ENCODE assay signal across 8 mouse cellular contexts in the genomic region with DNA sequence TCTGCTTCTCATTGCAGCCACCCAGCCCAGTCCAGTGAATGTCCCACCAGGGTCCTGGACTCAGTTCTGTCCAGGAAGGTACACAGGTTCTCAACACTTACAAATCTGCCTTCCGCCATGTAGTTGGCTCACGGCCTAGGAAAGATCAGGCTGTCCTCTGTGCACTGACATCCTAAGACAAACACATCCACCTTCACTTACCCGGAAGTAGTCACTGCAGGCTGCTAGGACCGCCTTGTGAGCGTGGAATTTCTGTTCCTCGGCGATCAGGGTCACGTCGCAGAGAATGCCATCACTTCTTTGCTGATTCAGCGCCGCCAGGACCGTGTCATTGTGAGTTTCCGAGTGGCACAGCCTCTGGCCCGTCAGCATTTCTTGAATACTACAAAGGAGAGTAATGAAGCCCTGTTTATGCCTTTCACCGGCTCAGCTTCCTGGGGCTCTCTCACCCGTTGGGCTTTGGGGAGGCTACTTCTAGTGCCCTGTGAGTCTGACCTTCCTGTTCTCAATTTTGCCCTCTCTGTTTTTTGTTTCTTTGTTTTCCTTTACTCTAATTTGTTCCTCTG. TPM values are rescaled to one million over a fixed set of nuclear protein-coding genes. Genes with fewer than 3 reads are reported as not detected.
DNase-seq lines count a peak whose midpoint lies in the region; ATAC-seq and TF ChIP-seq lines count a peak whose summit lies in the region.

No protein-coding gene starts in this region.

- no peaks in the 10 kb centered on the region for H3K9me3 ChIP-seq in heart, embryonic 15.5 days (replicated peaks)
- H3K9me3 ChIP-seq in embryonic facial prominence, embryonic 14.5 days (ENCODE audit: control insufficient read depth, low read length), result no peaks in the 10 kb centered on the region
- H3K9me3 ChIP-seq in intestine, postnatal 0 days (ENCODE audit: control insufficient read depth), result no peaks in the 10 kb centered on the region

- intact Hi-C loops in gastrocnemius, postnatal 14 days (cut with DNase I; ENCODE audit: low total_unique reads), result no loop called here

- TF ChIP-seq CTCF in intestine, postnatal 0 days (IDR thresholded peaks at IDR 0.05; ENCODE audit: low read depth), result no peak

- peaks cover 8% of the 10 kb centered on the region; the same call in 1 of the 2 replicates for H3K4me1 ChIP-seq in heart, embryonic 15.5 days (replicated peaks)
- H3K4me1 ChIP-seq in embryonic facial prominence, embryonic 14.5 days (ENCODE audit: control insufficient read depth, insufficient read depth, low read length), result 0 out of 2 replicates have a peak, but pooled peaks cover 3% of the 10 kb centered on the region
- H3K4me1 ChIP-seq in intestine, postnatal 0 days (replicated peaks; ENCODE audit: control insufficient read depth, insufficient read depth, low read length), result no peaks in the 10 kb centered on the region

- peak overlapping the region; percentile 59 for H3K27ac ChIP-seq in heart, embryonic 15.5 days
- H3K27ac ChIP-seq in embryonic facial prominence, embryonic 14.5 days (replicated peaks; ENCODE audit: low read depth, low read length), result no peak overlapping the region
- no peak overlapping the region for H3K27ac ChIP-seq in intestine, postnatal 0 days (ENCODE audit: low read depth, low read length)

- H3K36me3 ChIP-seq in heart, embryonic 15.5 days, result no peaks in the 10 kb centered on the region
- H3K36me3 ChIP-seq in embryonic facial prominence, embryonic 14.5 days (ENCODE audit: control insufficient read depth, insufficient read depth, low read length), result no peaks in the 10 kb centered on the region
- H3K36me3 ChIP-seq in intestine, postnatal 0 days (ENCODE audit: control insufficient read depth, insufficient read depth), result no peaks in the 10 kb centered on the region

- 0 out of 2 replicates have a peak, but pooled peaks have one; percentile 35 for ATAC-seq in heart, embryonic 15.5 days (replicated peaks; ENCODE audit: insufficient number of reproducible peaks, insufficient read depth, low FRiP score, low read depth)
- no peak for ATAC-seq in embryonic facial prominence, embryonic 14.5 days (ENCODE audit: low read depth)
- no peak for ATAC-seq in intestine, postnatal 0 days

- no peak for DNase-seq in heart, adult 9 months (ENCODE audit: low spot score in 2 of 2)
- peak; percentile 13 for DNase-seq in ES-CJ7 (ENCODE audit: low read depth, low spot score)
- DNase-seq in embryonic facial prominence, embryonic 14.5 days (ENCODE audit: low spot score), result no peak
- DNase-seq in gastrocnemius, postnatal 14 days, result no peak
- DNase-seq in right cerebral cortex, postnatal 25 days, result no peak
- DNase-seq in kidney, adult 8-10 months, result no peak

- peak overlapping the region; percentile 29 for H3K4me3 ChIP-seq in heart, embryonic 15.5 days
- H3K4me3 ChIP-seq in embryonic facial prominence, embryonic 14.5 days (ENCODE audit: low read depth, low read length), result no peak overlapping the region; the same call in 1 of the 2 replicates
- no peak overlapping the region for H3K4me3 ChIP-seq in intestine, postnatal 0 days (ENCODE audit: low read depth, low read length)

- peak overlapping the region; percentile 49 for H3K4me2 ChIP-seq in heart, embryonic 15.5 days
- H3K4me2 ChIP-seq in embryonic facial prominence, embryonic 14.5 days (ENCODE audit: low read depth, low read length), result 0 out of 2 replicates have a peak overlapping the region, but pooled peaks have one; percentile 8
- 0 out of 2 replicates have a peak overlapping the region, but pooled peaks have one; percentile 32 for H3K4me2 ChIP-seq in intestine, postnatal 0 days (replicated peaks; ENCODE audit: low read depth)

- 28% methylated on average over 16 of the region's 16 CpGs for WGBS in heart, embryonic 15.5 days
- WGBS in embryonic facial prominence, embryonic 14.5 days, result 23% methylated on average over 16 of the region's 16 CpGs
- WGBS in intestine, postnatal 0 days, result 43% methylated on average over 16 of the region's 16 CpGs

- no peak overlapping the region for H3K9ac ChIP-seq in heart, embryonic 15.5 days
- no peak overlapping the region for H3K9ac ChIP-seq in embryonic facial prominence, embryonic 14.5 days (ENCODE audit: low read depth, low read length)
- no peak overlapping the region for H3K9ac ChIP-seq in intestine, postnatal 0 days (ENCODE audit: low read depth, low read length)

- no peaks in the 10 kb centered on the region for H3K27me3 ChIP-seq in heart, embryonic 15.5 days
- H3K27me3 ChIP-seq in embryonic facial prominence, embryonic 14.5 days (replicated peaks; ENCODE audit: control insufficient read depth, insufficient read depth, low read length), result no peaks in the 10 kb centered on the region
- no peaks in the 10 kb centered on the region for H3K27me3 ChIP-seq in intestine, postnatal 0 days (replicated peaks; ENCODE audit: control insufficient read depth, insufficient read depth, low read length)

RNA-seq across cellular contexts. Expression of a gene that starts 58.4 kb away (rescaled TPM):
- 3.5 and 4.1 TPM in 2 replicates for polyA plus RNA-seq in heart, embryonic 15.5 days (2015; fragmentation: Nextera tagmentation; extraction: Ambion mirVana)
- 2.8 TPM in 2 replicates for polyA plus RNA-seq in embryonic facial prominence, embryonic 14.5 days (2014; fragmentation: Nextera tagmentation; extraction: Ambion mirVana)
- 2.6 and 2.8 TPM in 2 replicates for polyA plus RNA-seq in intestine, postnatal 0 days (2015; fragmentation: Nextera tagmentation; extraction: Ambion mirVana)
- under 1 TPM; 0.16 to 0.31 TPM for total RNA-seq in gastrocnemius, postnatal 14 days (2021)
